Mouse (Mus musculus): ENCODE results near the gene Spock1. TPM values are rescaled to one million over a fixed set of nuclear protein-coding genes. Genes with fewer than 3 reads are reported as not detected.

The Spock1 gene
- polyA plus RNA-seq, 1 experiment from 2014 or later, result 11.0 TPM

DNA sequence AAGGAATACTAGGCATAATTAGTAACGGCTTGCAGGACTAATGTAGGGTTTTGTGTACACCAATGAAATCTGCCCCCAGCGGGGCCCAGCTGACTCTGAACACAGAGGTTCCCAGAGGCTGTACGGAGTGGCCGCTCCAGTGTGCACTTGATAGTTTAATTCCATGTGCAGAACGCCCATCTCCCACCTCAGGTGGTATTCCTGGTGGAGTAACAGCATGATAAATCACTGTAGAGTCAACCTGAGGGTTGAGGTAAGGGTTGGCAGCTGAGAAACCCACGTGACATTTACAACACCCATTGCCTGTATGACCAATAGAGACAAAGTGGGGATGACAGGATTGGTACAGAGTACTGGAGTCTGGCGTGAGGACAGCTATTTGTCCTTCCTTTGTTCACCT lies 505.7 kb downstream of the Spock1 start:
- Histone ChIP-seq H3K4me2 (replicated peaks) (no peak overlapping the region), H3K9ac (no peak overlapping the region), H3K27me3 (no peaks in the 10 kb centered on the region), H3K4me1 (no peaks in the 10 kb centered on the region), H3K9me3 (no peaks in the 10 kb centered on the region), H3K36me3 (no peaks in the 10 kb centered on the region), H3K27ac (no peak overlapping the region), H3K4me3 (no peak overlapping the region)
- ATAC-seq (ENCODE audit: insufficient number of reproducible peaks, insufficient read depth, low FRiP score, low TSS enrichment), result no peak
- WGBS, result 81% methylated on average over 7 of the region's 7 CpGs

DNA sequence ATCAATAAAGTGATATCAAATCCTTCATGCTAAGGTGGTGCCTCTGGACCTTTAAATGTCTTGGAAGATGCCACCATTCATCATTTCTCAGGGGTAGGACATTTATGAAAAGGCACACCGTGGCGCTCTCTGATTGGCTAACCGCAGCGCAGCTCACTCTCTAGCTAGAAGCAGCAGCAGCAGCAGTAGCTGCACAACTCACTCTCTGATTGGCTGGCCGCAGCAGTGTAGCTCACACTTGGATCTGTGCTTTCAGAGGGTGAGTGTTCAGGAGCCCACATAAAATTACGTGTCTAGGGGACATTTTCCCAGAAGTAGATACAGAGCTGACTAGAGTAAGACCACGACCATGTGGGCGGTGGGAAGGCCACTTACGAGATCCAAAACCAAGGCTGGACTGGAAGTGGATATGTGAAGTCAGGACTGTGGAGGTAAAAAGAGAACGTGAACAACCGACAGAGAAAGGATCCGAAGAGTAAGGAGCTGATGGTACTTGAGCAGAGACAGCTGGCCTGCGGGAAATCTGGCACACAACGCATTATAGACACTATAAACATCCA lies 535.9 kb downstream of the Spock1 start:
- Histone ChIP-seq H3K9me3 (no peaks in the 10 kb centered on the region), H3K4me1 (no peaks in the 10 kb centered on the region), H3K4me3 (no peak overlapping the region), H3K9ac (no peak overlapping the region), H3K4me2 (replicated peaks) (no peak overlapping the region), H3K36me3 (no peaks in the 10 kb centered on the region), H3K27me3 (no peaks in the 10 kb centered on the region), H3K27ac (no peak overlapping the region)
- no peak for ATAC-seq (ENCODE audit: insufficient number of reproducible peaks, insufficient read depth, low FRiP score, low TSS enrichment)
- 89% methylated on average over 14 of the region's 14 CpGs for WGBS

Other genes starting within 250 kb of the Spock1 start
- 2.9 and 3.1 TPM in 2 replicates for gene Klhl3, start 205.3 kb upstream of the Spock1 start, polyA plus RNA-seq (2016; fragmentation: Nextera tagmentation; extraction: Ambion mirVana)
- gene Hnrnpa0, start 220.2 kb upstream of the Spock1 start, polyA plus RNA-seq (2016; fragmentation: Nextera tagmentation; extraction: Ambion mirVana), result 47.1 and 47.4 TPM in 2 replicates
- gene Idnk, start 249.3 kb upstream of the Spock1 start, polyA plus RNA-seq (2016; fragmentation: Nextera tagmentation; extraction: Ambion mirVana), result 45.1 and 46.3 TPM in 2 replicates

Data from embryonic facial prominence, embryonic 12.5 days (tissue).